Mouse (Mus musculus) kidney, embryonic 15.5 days (tissue): ENCODE results near the gene Ints11. TPM values are rescaled to one million over a fixed set of nuclear protein-coding genes. Genes with fewer than 3 reads are reported as not detected.

Experiments
- microRNA-seq: library from miRNA; unstranded; fragments of <30 nt; microRNA quantifications from one replicate; pipeline ENCODE4, GENCODE M21; 2016
- polyA plus RNA-seq: library from polyadenylated mRNA; unstranded; fragments of >200 nt; fragmentation: Nextera tagmentation; extraction: Ambion mirVana; gene quantifications from 2 replicates; pipeline ENCODE4 v1.2.1, GENCODE M21; 2015

The Ints11 gene
- polyA plus RNA-seq, 1 experiment from 2014 or later = 78.0 TPM

Small RNAs within 50 kb of the gene (microRNA-seq; reads per million reads assigned to microRNA genes)
- gene Gm22991 = not detected

Other genes starting within 250 kb of the Ints11 start
- 63.4 and 64.8 TPM in 2 replicates for gene Cdk11b, start 244.7 kb upstream of the Ints11 start, polyA plus RNA-seq
- gene Gm10563, start 224.1 kb upstream of the Ints11 start, polyA plus RNA-seq = not detected in 2 replicates
- gene Mmp23, start 216.2 kb upstream of the Ints11 start, polyA plus RNA-seq = 51.7 and 68.7 TPM in 2 replicates
- 25.8 and 30.2 TPM in 2 replicates for gene Mib2, start 200.3 kb upstream of the Ints11 start, polyA plus RNA-seq
- gene Fndc10, start 175.2 kb upstream of the Ints11 start, polyA plus RNA-seq = 4.9 and 5.3 TPM in 2 replicates
- gene Ssu72, start 164.7 kb upstream of the Ints11 start, polyA plus RNA-seq = 144 and 145 TPM in 2 replicates
- 0.50 and 1.0 TPM in 2 replicates for gene Tmem240, start 134.7 kb upstream of the Ints11 start, polyA plus RNA-seq
- 115 and 124 TPM in 2 replicates for gene Atad3a, start 108.5 kb upstream of the Ints11 start, polyA plus RNA-seq
- gene Vwa1, start 94.8 kb upstream of the Ints11 start, polyA plus RNA-seq = 5.6 and 7.7 TPM in 2 replicates
- 0.42 and 0.47 TPM in 2 replicates for gene Tmem88b, start 83.7 kb upstream of the Ints11 start, polyA plus RNA-seq
- 0.19 and 0.34 TPM in 2 replicates for gene Ankrd65, start 79.1 kb upstream of the Ints11 start, polyA plus RNA-seq
- 217 and 226 TPM in 2 replicates for gene Mrpl20, start 66.7 kb upstream of the Ints11 start, polyA plus RNA-seq
- 158 and 173 TPM in 2 replicates for gene Ccnl2, start 57.1 kb upstream of the Ints11 start, polyA plus RNA-seq
- gene Aurkaip1, start 38.3 kb upstream of the Ints11 start, polyA plus RNA-seq = 149 and 158 TPM in 2 replicates
- gene Mxra8, start 29.9 kb upstream of the Ints11 start, polyA plus RNA-seq = 90.7 and 106 TPM in 2 replicates
- 5.2 and 5.3 TPM in 2 replicates for gene Dvl1, start 22.1 kb upstream of the Ints11 start, polyA plus RNA-seq
- gene Tas1r3, start 6.2 kb upstream of the Ints11 start, polyA plus RNA-seq = 0.18 and 0.19 TPM in 2 replicates
- gene Cptp, start 106 bp upstream of the Ints11 start, polyA plus RNA-seq = 13.0 and 15.2 TPM in 2 replicates
- gene Pusl1, start 22.2 kb downstream of the Ints11 start, polyA plus RNA-seq = 47.7 and 52.1 TPM in 2 replicates
- 17.3 and 18.7 TPM in 2 replicates for gene Acap3, start 22.3 kb downstream of the Ints11 start, polyA plus RNA-seq
- gene Ube2j2, start 74.3 kb downstream of the Ints11 start, polyA plus RNA-seq = 110 and 113 TPM in 2 replicates
- 118 and 121 TPM in 2 replicates for gene C1qtnf12, start 92.8 kb downstream of the Ints11 start, polyA plus RNA-seq
- 17.5 and 18.1 TPM in 2 replicates for gene B3galt6, start 123.1 kb downstream of the Ints11 start, polyA plus RNA-seq
- 158 and 161 TPM in 2 replicates for gene Sdf4, start 123.3 kb downstream of the Ints11 start, polyA plus RNA-seq
- 0.72 and 0.78 TPM in 2 replicates for gene Tnfrsf4, start 144.3 kb downstream of the Ints11 start, polyA plus RNA-seq
- 1.7 and 2.4 TPM in 2 replicates for gene Tnfrsf18, start 156.6 kb downstream of the Ints11 start, polyA plus RNA-seq
- 7.8 TPM in 2 replicates for gene Ttll10, start 189.9 kb downstream of the Ints11 start, polyA plus RNA-seq
- gene 9430015G10Rik, start 240.4 kb downstream of the Ints11 start, polyA plus RNA-seq = 39.4 and 42.8 TPM in 2 replicates